Mouse (Mus musculus) cerebellum, postnatal 25 days (tissue): ENCODE data around the gene Msi2.

Experiments
- DNase-seq, 2 experiments: peaks; one replicate each; pipeline ENCODE4 v3.0.0; 2021; ENCODE audit warnings: mixed read lengths in 2 of 2

The Msi2 gene

DNA sequence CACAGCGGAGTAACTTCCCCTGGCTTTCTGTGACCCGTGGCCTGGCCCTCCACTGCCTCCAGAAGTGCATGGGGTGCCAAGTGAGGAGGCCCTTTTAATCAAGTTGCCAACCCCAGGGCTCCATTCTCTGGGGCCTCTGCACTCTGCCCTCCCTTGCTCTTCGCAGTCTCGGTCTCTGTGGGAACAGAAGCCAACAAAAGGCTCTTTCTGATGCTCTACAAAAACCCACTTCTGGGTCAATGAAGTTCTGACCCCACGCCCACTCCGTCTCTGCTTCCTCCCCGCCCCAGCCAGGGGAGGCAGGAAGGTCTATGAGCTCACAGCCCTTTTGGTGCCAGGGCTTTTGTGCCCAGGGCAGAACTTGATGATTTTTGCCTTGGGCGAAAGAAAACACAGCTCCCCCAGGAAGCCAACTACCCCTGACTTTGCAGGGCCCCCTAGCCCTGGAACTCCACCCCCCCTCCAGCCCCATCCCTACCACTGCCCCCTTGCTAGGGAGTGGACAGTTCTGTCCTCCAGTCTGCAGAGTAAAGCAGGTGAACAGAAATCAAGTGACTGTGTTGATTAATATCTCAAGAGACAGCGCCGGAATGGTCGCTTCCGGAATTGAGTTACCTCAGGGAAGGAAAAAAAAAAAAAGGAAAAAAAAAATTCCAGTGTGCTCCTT is 246.2 kb downstream of the Msi2 start:
- DNase-seq = peak in 1 of 2 experiments; percentile 32

DNA sequence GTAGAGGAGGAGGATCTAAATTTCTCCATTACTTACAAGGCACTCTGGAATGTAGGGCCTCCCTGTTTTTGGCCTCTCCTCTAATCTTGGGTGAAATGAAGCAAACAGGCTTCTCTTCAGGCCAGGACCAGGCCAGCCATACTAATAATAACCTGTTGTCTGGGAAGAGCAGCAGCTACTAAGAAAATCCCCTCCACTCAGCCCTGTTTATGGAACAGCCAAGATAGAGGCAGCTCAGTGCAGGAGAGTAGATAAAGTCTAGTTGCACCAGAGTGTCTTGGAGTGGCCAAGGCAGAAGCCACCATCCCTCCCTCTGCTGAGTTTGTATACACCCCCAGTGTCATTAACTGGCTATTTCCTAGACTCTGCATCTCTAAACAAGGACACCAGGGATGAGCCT is 247.7 kb downstream of the Msi2 start:
- no peak for DNase-seq

DNA sequence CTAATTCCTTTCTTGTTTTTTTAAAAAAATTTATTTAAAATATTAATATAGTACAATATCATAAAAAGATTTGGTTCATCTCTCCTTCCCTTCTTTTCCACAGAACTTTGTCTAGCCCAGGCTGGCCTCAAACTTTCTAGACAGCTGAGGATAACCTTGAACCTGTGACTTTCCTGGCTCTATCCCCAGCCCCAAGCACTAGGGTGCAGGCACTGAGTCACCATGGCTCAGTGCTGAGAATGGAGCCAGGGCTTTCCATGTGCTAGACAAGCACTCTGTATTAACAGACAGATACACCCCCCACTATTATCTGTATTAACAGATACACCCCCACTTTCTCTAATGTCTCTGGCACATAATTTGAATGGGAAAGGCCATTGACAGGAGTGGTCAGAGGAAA is 249.3 kb downstream of the Msi2 start:
- DNase-seq = no peak

DNA sequence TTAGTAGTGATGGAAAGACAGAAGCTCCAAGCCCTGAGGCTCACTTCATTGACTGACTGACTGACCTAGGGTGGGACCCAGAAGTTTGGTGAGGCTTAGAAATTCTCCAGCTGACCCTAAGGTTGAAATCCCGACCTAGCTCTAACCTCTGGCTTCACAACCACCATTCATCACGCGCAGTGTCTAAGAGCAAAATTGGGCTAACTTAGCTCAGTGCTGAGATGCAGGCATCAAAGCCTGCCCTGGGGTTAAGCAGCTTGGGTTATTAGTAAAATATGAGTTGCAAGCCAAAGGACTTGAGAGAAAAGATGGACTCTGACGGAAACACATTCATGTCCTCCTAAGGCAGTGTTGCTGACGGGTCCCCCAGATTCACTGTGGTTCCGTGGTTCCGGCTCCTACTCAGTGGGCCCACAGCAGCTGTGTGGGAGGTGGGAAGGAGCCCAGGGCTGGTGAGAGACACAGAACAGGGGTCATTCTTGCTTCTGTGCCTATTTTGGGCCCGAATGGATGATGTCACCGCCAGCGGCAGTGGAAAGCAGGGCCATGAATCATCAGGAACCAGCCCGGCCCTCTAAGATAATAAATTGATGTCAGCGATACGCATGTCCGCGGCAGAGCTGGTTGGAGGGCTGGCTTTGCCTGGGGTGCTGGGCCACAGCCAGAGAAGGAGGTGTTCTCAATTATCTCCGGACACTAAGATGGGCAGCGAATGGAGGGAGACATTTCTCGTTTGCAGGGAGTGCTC is 250.6 kb downstream of the Msi2 start:
- DNase-seq = peak; percentile 34 to 53

DNA sequence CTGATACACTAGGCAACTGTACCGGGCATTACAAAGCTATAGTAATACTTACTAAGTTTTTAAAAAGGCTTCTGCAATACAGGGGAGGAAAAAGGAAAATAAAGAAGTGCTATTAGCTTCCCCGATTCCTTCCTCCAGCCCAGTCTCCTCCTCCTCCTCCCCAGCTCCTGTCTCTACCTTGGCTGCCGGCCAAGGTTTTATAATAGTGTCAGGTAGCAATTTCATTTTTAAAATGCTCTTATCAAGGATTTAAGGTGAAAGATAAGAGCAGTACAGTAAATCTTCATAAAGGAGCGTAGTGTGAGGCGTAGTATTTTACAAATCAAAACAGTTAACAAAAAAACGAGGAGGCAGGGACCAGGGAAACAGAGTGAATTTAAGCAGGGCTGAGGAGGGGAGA is 254.4 kb downstream of the Msi2 start:
- no peak for DNase-seq

DNA sequence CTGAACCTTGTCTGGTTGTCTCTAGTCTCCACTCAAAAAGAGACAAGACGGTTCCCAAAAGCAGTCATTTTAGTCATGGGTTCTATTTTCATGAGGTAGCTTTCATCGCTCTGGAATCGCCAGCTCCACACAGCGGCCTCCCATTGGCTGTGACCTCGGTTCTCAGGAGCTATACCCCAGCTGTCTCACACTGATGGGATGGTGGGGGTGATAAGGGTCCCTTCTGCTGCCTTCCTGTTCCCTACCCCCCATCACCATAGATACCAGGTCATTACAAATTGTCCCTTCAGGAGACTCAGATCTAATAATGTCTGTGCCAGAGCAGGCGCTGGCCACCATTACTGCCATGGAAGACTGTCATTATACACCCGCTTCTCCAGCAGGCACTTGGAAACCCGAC is 255.5 kb downstream of the Msi2 start:
- DNase-seq = no peak

DNA sequence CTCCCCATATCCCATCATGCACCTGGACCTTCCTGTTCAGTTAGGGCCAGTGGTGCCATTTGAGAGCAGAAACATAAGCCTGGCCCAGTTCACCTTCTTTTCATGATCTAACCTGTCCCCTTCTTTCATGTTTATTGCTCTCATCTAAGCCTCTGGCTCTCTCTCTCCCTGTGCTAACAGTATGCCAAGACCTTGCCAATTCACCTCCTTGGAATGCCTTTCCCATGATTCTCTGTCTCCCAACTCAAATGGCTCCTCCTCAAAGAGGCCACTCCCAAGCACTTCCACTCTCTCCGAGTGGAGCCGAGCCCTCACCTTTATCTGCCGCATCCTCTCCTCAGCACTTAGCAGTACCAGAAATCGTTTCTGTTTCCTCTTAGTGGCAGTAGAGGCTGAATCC is 256.7 kb downstream of the Msi2 start:
- no peak for DNase-seq

DNA sequence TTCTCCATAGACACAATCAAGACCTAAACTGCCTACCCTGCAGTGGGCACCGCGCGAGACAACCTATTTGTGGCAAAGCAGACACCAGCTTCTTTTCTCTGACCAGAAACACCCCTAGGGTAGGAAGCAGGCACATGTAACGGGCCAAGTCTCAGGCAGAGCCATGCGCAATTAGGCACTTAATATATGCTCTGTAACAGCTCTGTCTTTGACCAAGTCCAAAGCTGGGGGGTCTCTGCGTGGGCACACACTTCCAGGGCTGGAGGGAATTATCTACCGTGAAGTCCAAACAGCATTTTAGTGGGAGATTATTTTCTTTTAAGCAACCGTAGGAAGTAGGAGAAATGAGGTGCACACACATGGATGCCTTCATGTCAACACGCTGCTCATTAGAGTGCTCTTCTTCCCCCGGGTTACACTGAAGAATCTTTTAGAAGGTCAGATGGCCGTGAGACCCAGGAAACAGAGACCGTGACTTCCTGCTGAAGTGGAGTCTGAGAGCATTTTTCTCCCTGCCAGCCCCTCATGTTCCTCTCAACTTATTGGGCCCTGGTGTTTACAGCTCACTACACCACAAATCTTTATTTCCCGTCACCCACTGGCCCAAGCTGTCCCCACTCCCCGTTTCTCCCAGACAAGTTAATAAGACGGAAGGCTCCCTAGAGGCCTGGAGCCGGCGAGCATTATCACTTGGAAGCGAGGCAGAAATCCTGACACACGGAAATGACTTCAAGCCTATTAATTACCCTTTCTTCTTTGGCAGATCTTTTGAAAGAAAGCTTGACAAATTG is 258.2 kb downstream of the Msi2 start:
- DNase-seq = no peak

DNA sequence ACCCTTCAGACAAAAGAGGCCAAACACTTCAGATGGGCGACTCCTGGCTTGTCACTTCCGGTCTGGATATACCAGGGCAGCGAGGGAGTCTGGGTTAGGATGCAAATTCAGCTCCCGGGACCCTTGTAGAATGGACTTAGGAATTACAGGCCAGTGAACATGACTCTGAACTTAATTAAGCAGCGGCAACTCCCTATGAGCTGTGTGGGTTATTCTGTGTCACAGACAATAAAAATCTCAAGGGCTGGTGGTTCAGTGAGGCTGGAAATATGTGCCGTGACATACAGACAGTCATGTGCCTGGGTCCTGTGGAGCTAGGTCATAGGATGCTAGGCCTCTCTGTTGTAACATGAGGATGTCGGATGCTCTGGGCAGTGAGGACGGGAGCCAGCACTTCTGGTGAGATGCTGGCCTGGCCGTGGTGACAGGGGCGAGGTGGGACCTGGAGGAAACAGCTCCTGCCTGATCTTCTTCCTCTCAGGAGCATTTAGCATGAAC is 261.0 kb downstream of the Msi2 start:
- DNase-seq = no peak

DNA sequence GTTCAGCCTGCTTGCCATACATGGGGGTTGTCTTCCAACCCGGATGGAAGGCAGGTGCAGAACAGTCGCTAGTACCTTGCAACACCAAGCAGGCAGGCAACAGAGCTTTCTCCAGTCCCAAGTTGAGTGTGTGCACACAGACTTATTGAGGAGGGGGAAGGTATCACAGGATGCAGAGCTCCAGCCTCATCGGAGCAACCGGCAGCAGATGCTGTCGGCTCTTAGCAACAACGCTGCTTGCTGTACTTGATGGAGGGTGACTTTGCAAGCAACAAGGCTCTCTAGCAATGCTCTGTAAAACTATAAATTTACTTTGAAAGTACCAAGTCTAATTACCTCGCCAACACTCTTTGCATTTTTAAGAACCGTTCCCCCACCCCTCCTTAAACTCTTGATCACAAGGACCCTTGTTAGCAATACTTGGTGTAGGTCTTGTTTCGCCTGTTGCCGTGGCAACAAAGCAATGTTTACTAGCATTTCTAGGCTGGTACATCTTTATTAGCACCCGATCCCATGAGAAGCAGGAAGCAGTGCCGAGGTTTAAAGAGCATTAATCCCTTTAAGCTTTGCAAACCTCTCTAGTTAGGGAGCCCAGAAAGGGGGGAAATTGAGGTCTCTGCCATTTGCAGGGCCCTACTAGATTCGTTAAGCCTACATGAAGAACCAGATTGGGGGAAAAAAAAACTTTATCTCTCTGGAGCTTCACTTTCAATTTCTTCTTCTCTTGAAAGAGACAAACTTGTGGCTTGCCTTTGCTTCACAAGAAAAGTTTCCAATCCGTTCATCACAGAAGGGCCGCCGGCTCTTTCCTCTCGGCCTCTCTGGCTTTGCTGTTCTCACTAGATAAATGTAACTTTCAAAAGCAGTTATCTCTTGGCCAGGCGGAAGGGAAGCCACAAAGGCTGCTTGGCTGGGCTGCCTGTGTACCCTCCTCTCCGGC is 263.2 kb downstream of the Msi2 start:
- no peak for DNase-seq

DNA sequence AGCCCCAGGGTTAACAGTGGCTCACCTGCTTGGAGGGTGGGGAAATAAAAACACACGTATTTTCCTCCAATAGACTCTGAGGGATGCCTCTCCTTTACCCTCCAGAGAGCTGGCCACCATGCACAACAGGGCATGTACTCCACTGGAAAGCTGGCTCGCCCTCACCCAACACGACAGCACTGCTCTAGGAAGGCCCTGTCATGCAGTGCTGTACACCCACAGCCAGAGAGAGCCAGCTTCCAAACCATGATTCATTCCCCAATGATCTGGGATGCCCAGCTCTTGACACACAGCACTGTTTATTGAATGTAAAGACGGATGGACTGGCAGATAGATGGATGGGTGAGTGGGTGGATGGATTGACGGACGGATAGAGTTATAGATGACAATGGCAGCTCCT is 269.1 kb downstream of the Msi2 start:
- DNase-seq = no peak

DNA sequence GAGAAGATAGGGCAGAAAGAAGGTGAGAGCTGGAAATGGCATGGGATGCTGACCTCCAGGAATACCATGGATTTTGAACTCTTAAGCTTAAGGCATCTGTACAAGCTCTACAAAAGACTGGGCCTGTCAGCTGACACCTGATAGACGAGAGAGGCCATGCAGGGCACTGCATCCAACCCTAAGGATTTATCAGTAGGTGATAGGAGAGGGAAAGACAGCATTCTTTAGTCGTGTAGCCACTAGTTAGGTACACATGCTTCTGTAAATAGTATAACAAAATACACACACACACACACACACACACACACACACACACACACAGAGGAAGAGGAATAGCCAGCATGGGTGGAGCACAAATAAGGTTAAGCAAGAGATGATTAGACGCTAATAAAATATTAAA is 269.7 kb downstream of the Msi2 start:
- DNase-seq = no peak

DNA sequence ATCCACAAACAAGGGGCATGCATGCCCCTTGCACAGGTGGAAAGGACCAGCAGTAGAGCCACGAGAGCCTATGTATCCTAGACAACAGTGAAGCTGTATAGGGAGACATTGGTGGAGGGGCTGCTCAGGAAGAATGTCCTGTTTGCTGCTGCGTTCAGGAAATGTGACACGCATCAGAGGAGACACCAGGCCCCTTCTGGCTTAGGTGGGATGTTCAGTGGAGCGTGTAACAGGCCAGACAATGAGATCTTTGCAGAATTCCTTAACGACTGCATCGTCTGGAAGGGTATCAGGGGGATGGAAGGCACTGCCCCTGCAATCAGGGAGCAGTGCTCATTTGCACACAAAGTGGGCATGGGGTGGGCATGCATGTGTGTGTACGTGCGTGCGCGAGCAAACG is 271.0 kb downstream of the Msi2 start:
- DNase-seq = no peak

DNA sequence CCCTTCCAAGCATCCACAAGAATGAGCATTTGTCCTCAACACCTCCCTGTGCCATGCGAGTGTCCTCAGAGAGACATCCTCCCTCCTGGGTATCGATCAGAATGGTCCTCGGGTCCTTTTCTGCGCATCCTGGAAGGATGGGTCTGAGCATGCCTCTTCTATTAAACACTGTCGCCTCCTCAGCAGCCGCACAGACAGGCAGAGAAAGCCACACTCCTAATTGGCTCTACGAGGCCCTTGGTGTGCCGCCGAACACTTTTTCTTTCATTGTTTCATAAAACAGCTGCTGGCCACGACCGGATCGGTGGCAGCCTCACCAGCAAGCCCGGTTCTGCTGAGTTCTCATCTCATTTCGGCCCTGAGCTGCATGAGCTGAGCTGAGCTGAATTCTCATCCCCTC is 274.4 kb downstream of the Msi2 start:
- DNase-seq = no peak

DNA sequence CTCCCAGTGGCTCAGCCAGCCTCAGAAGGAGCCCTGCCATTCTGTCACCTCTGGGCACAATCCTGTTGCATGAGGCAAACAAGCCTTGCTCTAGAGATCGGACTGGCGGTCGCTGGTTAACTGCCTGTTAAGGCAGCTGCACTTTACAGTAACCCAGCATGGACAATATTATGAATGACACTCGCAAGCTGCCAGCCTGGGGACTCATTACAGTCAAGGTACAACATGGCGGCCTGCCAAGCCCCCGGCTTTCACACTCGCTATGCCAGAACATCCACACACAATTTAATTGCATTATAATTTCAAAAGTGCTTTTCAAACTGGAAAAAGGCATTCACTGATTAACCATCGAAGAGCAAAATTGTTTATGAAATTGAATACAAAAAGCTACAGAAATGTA is 275.0 kb downstream of the Msi2 start:
- peak; percentile 55 to 71 for DNase-seq

DNA sequence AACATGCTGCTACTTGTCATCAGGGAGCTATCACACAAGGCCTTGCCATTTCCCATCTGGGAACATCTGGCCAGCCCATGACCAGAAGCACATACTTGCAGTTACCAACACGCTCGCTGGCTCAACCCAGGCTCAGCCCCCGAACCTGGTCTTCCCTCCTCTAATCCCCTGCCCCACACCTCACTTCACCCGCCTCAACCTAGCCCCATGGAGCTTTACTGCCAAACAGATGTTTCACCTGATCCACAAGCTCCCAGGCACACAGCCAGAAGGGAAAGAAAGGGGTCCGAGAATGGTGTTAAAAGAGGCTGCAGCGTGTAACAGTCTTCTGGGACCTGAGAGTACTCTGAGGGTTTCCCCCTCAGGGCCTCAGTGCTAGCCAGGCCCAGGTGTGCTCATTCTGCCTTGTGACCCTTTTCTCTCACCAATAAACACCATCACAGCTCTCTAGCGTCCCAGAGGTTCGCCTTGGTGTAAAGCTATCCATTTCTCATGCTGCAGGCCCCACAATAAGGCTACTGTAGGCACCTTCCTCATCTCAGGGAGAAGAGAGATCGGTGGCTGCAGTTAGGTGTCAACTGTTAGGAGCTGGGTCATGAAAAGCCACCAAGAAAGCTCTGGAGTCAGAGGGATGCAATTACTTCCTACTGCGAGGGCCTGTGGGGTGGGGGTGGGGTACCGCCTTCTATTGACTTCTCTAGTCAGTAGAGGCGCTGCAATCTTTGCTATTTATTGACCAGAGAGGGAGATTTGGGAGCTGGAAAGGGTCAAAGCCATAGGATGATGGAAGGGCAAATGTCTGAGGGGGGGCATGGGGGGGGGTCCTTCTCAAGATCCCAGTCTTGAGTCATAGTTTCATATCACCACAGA is 276.2 kb downstream of the Msi2 start:
- DNase-seq = no peak

DNA sequence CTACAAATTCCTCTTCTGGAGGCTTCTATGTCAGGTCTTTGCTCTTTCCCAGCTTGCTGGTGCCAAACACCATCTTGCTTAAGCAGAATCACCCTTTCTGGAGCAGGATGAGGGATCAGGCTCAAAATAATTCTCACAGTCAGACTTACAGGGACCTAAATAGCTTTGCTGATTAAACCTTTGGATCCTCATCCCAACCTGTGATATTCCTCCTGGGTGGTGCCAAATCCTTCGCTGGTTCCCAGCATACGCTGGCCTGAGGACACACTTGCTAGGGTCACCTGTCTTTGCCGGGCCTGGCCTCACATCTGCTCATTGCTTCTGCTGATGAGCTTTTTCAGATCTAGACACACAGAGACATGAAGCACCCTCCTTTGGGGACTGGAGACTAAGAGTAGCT is 279.7 kb downstream of the Msi2 start:
- DNase-seq = no peak

DNA sequence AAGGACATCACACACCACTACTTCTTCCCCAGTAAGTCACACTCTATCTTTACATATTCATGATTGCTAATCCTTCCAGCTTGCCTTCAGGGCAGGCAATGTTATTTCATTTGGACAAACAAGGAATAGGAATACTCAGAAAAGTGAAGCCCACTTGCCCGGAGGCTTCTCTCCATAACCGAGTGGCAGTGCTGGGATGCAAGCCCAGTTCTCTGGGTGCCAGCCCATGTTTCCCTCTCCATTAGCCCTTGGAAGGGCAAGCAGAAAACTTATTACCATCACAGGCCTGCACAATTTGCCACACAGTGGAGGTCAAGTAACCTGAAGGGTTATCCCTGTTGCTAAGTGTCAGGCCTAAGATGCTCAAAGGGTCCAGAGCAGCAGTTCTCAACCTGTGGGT is 281.7 kb downstream of the Msi2 start:
- no peak for DNase-seq

DNA sequence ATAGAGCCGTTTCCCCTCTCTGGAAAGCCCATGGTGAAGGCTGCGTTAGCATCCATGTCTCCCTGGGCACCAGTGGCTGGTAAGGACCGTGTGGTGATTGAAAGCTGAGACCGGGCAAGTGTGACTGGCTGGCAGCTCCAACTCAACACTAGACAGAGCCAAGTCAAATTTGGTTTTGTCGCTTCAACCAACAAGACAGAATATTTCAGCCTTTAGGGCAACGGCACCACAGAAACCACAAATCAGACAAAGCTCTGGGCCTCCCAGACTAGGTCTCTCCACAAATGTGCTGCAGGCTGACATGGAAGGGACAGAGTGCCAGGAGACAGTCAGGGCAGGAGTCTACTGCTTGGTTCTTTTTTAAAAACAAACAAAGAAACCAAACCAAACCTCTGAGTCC is 282.8 kb downstream of the Msi2 start:
- peak; percentile 25 to 30 for DNase-seq

DNA sequence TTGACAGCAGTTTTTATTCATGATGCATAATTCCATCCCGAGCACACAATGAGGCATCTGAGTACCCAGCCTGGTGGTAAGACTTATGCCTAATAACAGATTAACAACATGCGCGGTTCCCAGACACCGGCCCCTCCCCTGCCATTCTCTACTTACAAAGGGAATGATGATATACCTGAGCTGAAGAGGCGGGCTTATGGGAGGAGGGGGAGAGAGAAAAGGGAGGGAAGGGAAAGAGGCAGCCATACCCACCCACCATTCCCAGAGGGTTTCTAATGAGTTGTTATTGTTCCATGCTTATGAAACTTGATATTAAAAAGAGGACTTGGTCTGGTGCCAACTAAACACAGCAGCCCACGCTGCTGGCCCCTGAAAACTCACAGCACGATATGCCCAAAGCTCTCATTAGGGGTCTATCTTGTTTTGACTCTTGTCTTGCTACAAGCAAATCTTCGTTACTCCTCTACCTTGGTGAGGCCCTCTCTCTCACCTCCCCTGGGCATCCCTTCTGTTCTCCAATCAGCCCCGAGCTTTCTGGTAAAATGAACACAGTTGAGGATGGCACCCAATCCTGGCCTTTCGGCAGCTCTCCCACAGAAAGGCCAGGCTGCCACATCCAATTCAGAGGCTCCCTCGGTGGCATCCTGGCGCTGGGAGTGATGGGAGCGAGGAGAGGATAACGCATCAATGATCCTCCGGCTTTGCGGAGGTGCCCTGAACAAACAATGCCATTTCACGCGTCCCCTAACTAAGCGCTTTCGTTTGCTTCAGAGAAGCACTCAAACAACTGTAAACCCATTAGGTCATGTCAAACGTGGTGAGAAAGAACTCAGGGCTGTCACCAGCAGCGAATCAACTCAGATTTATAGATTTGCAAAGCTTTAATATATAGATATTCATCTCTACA is 286.7 kb downstream of the Msi2 start:
- DNase-seq = no peak
